Mouse (Mus musculus) spleen, adult 2 months (tissue): ENCODE data around the gene Cpt1b. TPM values are rescaled to one million over a fixed set of nuclear protein-coding genes. Genes with fewer than 3 reads are reported as not detected.
"Not testable (repeated sequence)": the region's sequence is repeated elsewhere in the genome, so short reads cannot be mapped to it uniquely, and the experiment has no call there.

Experiments used
- DNase-seq, 2 experiments: peaks; one replicate each; pipeline versions ENCODE4 v3.0.0 to v3.0.0-alpha.2; 2012 to 2021; ENCODE audit warnings: low spot score in 2 of 2, low read depth in 1 of 2
- H3K27ac ChIP-seq: fragments of 200-500 bp; 2 replicates; pipeline ENCODE4 v1.5.1; 2012; ENCODE audit warnings: low read length, inconsistent platforms; ENCODE audit not compliant: insufficient read depth
- H3K27me3 ChIP-seq: fragments of 200-500 bp; 2 replicates; pipeline ENCODE4 v1.6.1; 2012; ENCODE audit warnings: mild to moderate bottlenecking, moderate library complexity, low read length, inconsistent platforms; ENCODE audit not compliant: control insufficient read depth, insufficient read depth
- H3K36me3 ChIP-seq: fragments of 200-500 bp; 2 replicates; pipeline ENCODE4 v1.6.1; 2012; ENCODE audit warnings: mild to moderate bottlenecking, low read length, inconsistent platforms; ENCODE audit not compliant: control insufficient read depth, insufficient read depth
- H3K4me1 ChIP-seq: fragments of 200-500 bp; 2 replicates; pipeline ENCODE4 v1.6.1; 2011; ENCODE audit warnings: inconsistent platforms; ENCODE audit not compliant: control insufficient read depth, insufficient read depth, insufficient read length
- H3K4me3 ChIP-seq: fragments of 200-500 bp; 2 replicates; pipeline ENCODE4 v1.5.1; 2011; ENCODE audit warnings: mild to moderate bottlenecking, inconsistent platforms; ENCODE audit not compliant: insufficient read depth, insufficient read length; ENCODE audit errors: extremely low read depth
- CTCF ChIP-seq: fragments of 200-500 bp; IDR thresholded peaks from 2 replicates; pipeline ENCODE4 v1.5.1; 2011; ENCODE audit warnings: mild to moderate bottlenecking, inconsistent platforms; ENCODE audit not compliant: insufficient read depth, insufficient read length, insufficient replicate concordance; ENCODE audit errors: extremely low read depth
- POLR2A ChIP-seq: fragments of 200-500 bp; IDR thresholded peaks from 2 replicates; pipeline ENCODE4 v1.6.1; 2011; ENCODE audit warnings: low read depth, low read length, inconsistent platforms
- WGBS: fragments of 180-500 bp; shearing (Covaris S2); methylation state at CpG from one replicate; pipeline ENCODE4 v1.1.7; 2018; 5-methylcytosine and 5-hydroxymethylcytosine counted together
- polyA plus RNA-seq: library from polyadenylated mRNA; depleted of rRNA; stranded (reverse); fragments of >200 nt; gene quantifications from 2 replicates; pipeline ENCODE4 v1.2.3, GENCODE M21; 2012

Cpt1b gene
- polyA plus RNA-seq, 1 experiment: 1.7 TPM

- no peak overlapping the region for H3K4me3 ChIP-seq
- WGBS: 89% methylated on average over 3 of the region's 3 CpGs
- peaks cover 3% of the 10 kb centered on the region; the same call in 1 of the 2 replicates for H3K4me1 ChIP-seq
- no peak for DNase-seq
- no peaks in the 10 kb centered on the region; the same call in 1 of the 2 replicates for H3K36me3 ChIP-seq
- H3K27ac ChIP-seq: no peak overlapping the region
- TF ChIP-seq CTCF (no peak), POLR2A (no peak)
- no peaks in the 10 kb centered on the region for H3K27me3 ChIP-seq
Measured at GRCm38 (mm10) chr15:89434136-89434535, 8.5 kb upstream of the Cpt1b start.

- H3K27me3 ChIP-seq: no peaks in the 10 kb centered on the region
- DNase-seq: no peak
- no peak overlapping the region for H3K4me3 ChIP-seq
- H3K36me3 ChIP-seq: no peaks in the 10 kb centered on the region; the same call in 1 of the 2 replicates
- 86% methylated on average over 4 of the region's 4 CpGs for WGBS
- TF ChIP-seq CTCF (no peak), POLR2A (no peak)
- no peak overlapping the region for H3K27ac ChIP-seq
- H3K4me1 ChIP-seq: peaks cover 7% of the 10 kb centered on the region
Measured at GRCm38 (mm10) chr15:89432946-89433345, 7.3 kb upstream of the Cpt1b start.

GRCm38 (mm10) chr15:89431806-89432205 is 6.1 kb upstream of the Cpt1b start:
- WGBS: 93% methylated on average over 6 of the region's 6 CpGs
- no peak overlapping the region for H3K27ac ChIP-seq
- no peaks in the 10 kb centered on the region for H3K27me3 ChIP-seq
- no peak for DNase-seq
- H3K4me3 ChIP-seq: no peak overlapping the region
- H3K4me1 ChIP-seq: peaks cover 7% of the 10 kb centered on the region
- peaks cover 5% of the 10 kb centered on the region for H3K36me3 ChIP-seq
- no peak for TF ChIP-seq CTCF
- no peak for TF ChIP-seq POLR2A

GRCm38 (mm10) chr15:89431271-89431670 is 5.6 kb upstream of the Cpt1b start:
- Histone ChIP-seq H3K27me3 (no peaks in the 10 kb centered on the region), H3K4me3 (no peak overlapping the region), H3K27ac (no peak overlapping the region), H3K36me3 (peaks cover 9% of the 10 kb centered on the region), H3K4me1 (peaks cover 7% of the 10 kb centered on the region)
- no peak for DNase-seq
- TF ChIP-seq POLR2A (no peak), CTCF (no peak)
- 73% methylated on average over 3 of the region's 3 CpGs for WGBS

- 36% methylated on average over 9 of the region's 9 CpGs for WGBS
- DNase-seq, H3K4me1 ChIP-seq, H3K27me3 ChIP-seq, H3K4me3 ChIP-seq, H3K27ac ChIP-seq: not testable (repeated sequence)
- peaks cover 12% of the 10 kb centered on the region for H3K36me3 ChIP-seq
Measured at GRCm38 (mm10) chr15:89430771-89431170, 5.1 kb upstream of the Cpt1b start.

GRCm38 (mm10) chr15:89430341-89430740 is 4.7 kb upstream of the Cpt1b start:
- DNase-seq: no peak
- WGBS: 29% methylated on average over 6 of the region's 6 CpGs
- Histone ChIP-seq H3K4me1 (peaks cover 7% of the 10 kb centered on the region), H3K4me3 (peak overlapping the region; percentile 94), H3K36me3 (peaks cover 12% of the 10 kb centered on the region), H3K27me3 (no peaks in the 10 kb centered on the region), H3K27ac (peak overlapping the region; percentile 100)
- TF ChIP-seq CTCF (no peak), POLR2A (no peak)

GRCm38 (mm10) chr15:89429352-89430221 is 3.9 kb upstream of the Cpt1b start, which contains the start of the genes C730034F03Rik, Gm44502 and Chkb:
C730034F03Rik (plus strand) TSS chr15:89429589.
Gm44502 (minus strand) TSS chr15:89429696.
Chkb (minus strand) TSS chr15:89429908.
- TF ChIP-seq POLR2A (peak; percentile 21), CTCF (no peak)
- peak; percentile 85 to 88 for DNase-seq

More at GRCm38 (mm10) chr15:89429352-89430221, 3.9 kb upstream of the Cpt1b start, which contains the start of the genes C730034F03Rik, Gm44502 and Chkb:
- Histone ChIP-seq H3K27ac (peak within 1 kb of the TSS; percentile 100), H3K36me3 (peaks cover 12% of the 10 kb centered on the region), H3K27me3 (no peaks in the 10 kb centered on the region), H3K4me3 (peak within 1 kb of the TSS; percentile 94), H3K4me1 (peaks cover 7% of the 10 kb centered on the region)
- under 1% methylated on average over 70 of the region's 70 CpGs for WGBS
